Mouse (Mus musculus) left cerebral cortex, postnatal 4 days (tissue): ENCODE measurements around the gene Zscan21. TPM values are rescaled to one million over a fixed set of nuclear protein-coding genes. Genes with fewer than 3 reads are reported as not detected.
"Not testable (repeated sequence)": the region's sequence is repeated elsewhere in the genome, so short reads cannot be mapped to it uniquely, and the experiment has no call there.

Experiments used
- DNase-seq: peaks from one replicate; pipeline ENCODE4 v3.0.0-alpha.2; 2022
- intact Hi-C: fragments of 180-260 bp; cut with DNase I; formaldehyde crosslinking; loops from one replicate; pipeline ENCODE4 v1.15.1; 2025
- total RNA-seq, 2 experiments: library from RNA; stranded (reverse); gene quantifications; 2 replicates each; pipeline ENCODE4 v1.2.3; 2021

The Zscan21 gene
- 10 to 100 TPM; 34.9 to 35.7 TPM for total RNA-seq

GRCm38 (mm10) chr5:138116255-138117198 is at the start of gene Zscan21:
Gene Zscan21, plus strand, starts transcription at chr5:138116903.
- peak; percentile 86 for DNase-seq
- intact Hi-C loops: no loop called here

GRCm38 (mm10) chr5:138073803-138074202 is 42.9 kb upstream of the Zscan21 start:
- DNase-seq: no peak
- intact Hi-C loops: no loop called here

- intact Hi-C loops: no loop called here
Measured at GRCm38 (mm10) chr5:138075684-138076083, 41.0 kb upstream of the Zscan21 start.

GRCm38 (mm10) chr5:138076148-138076547 is 40.6 kb upstream of the Zscan21 start:
- intact Hi-C loops: no loop called here
- no peak for DNase-seq

More at GRCm38 (mm10) chr5:138075684-138076083, 41.0 kb upstream of the Zscan21 start:
- DNase-seq: no peak

- intact Hi-C loops: no loop called here
- DNase-seq: no peak
Measured at GRCm38 (mm10) chr5:138080456-138080855, 36.2 kb upstream of the Zscan21 start.

- no peak for DNase-seq
- intact Hi-C loops: no loop called here
Measured at GRCm38 (mm10) chr5:138081446-138081845, 35.3 kb upstream of the Zscan21 start.

- intact Hi-C loops: no loop called here
- no peak for DNase-seq
Measured at GRCm38 (mm10) chr5:138083318-138083900, 33.3 kb upstream of the Zscan21 start.

GRCm38 (mm10) chr5:138083936-138084335 is 32.8 kb upstream of the Zscan21 start:
- no peak for DNase-seq
- intact Hi-C loops: no loop called here

- DNase-seq: no peak
- intact Hi-C loops: no loop called here
Measured at GRCm38 (mm10) chr5:138084507-138084906, 32.2 kb upstream of the Zscan21 start.

GRCm38 (mm10) chr5:138084996-138085395 is 31.7 kb upstream of the Zscan21 start, which contains the start of gene Zkscan1:
Gene Zkscan1, plus strand, starts transcription at chr5:138085084.
- intact Hi-C loops: no loop called here
- DNase-seq: peak; percentile 81

- intact Hi-C loops: no loop called here
- DNase-seq: peak; percentile 6
Measured at GRCm38 (mm10) chr5:138085421-138085911, 31.2 kb upstream of the Zscan21 start.

GRCm38 (mm10) chr5:138086842-138087241 is 29.9 kb upstream of the Zscan21 start:
- intact Hi-C loops: no loop called here
- no peak for DNase-seq

GRCm38 (mm10) chr5:138088366-138088765 is 28.3 kb upstream of the Zscan21 start:
- intact Hi-C loops: no loop called here
- no peak for DNase-seq

GRCm38 (mm10) chr5:138089108-138089551 is 27.6 kb upstream of the Zscan21 start:
- intact Hi-C loops: no loop called here
- DNase-seq: no peak

- DNase-seq: no peak
- intact Hi-C loops: no loop called here
Measured at GRCm38 (mm10) chr5:138090271-138090670, 26.4 kb upstream of the Zscan21 start.

- DNase-seq: no peak
Measured at GRCm38 (mm10) chr5:138090737-138091136, 26.0 kb upstream of the Zscan21 start.

GRCm38 (mm10) chr5:138092771-138093170 is 23.9 kb upstream of the Zscan21 start:
- intact Hi-C loops: no loop called here
- no peak for DNase-seq

More at GRCm38 (mm10) chr5:138090737-138091136, 26.0 kb upstream of the Zscan21 start:
- intact Hi-C loops: no loop called here

- no peak for DNase-seq
- intact Hi-C loops: no loop called here
Measured at GRCm38 (mm10) chr5:138094474-138094873, 22.2 kb upstream of the Zscan21 start.

GRCm38 (mm10) chr5:138104976-138105375 is 11.7 kb upstream of the Zscan21 start:
- intact Hi-C loops: no loop called here
- no peak for DNase-seq

GRCm38 (mm10) chr5:138107130-138107529 is 9.6 kb upstream of the Zscan21 start:
- no peak for DNase-seq
- intact Hi-C loops: no loop called here

- DNase-seq, intact Hi-C loops: not testable (repeated sequence)
Measured at GRCm38 (mm10) chr5:138109847-138110396, 6.8 kb upstream of the Zscan21 start.
